ENCODE assay signal across 8 mouse cellular contexts in genomic region chr2:116065057-116065456, GRCm38 (mm10). TPM values are rescaled to one million over a fixed set of nuclear protein-coding genes. Genes with fewer than 3 reads are reported as not detected.
A peak's percentile ranks its signal among the peaks of the same experiment; 100 is the strongest.
DNase-seq lines count a peak whose midpoint lies in the region; ATAC-seq and TF ChIP-seq lines count a peak whose summit lies in the region.

No protein-coding gene starts in this region.

- H3K4me2 ChIP-seq in liver, embryonic 16.5 days (ENCODE audit: low read depth, low read length), result peak overlapping the region; percentile 61

- WGBS in heart, adult 2 months, result 1% methylated on average over 10 of the region's 10 CpGs
- WGBS in hindbrain, embryonic 10.5 days, result 0% methylated on average over 10 of the region's 10 CpGs
- 0% methylated on average over 10 of the region's 10 CpGs for WGBS in liver, embryonic 16.5 days (ENCODE audit: insufficient replicate concordance)

- H3K27me3 ChIP-seq in heart, adult 2 months (ENCODE audit: control insufficient read depth, insufficient read depth, low read length), result no peaks in the 10 kb centered on the region
- peaks cover 21% of the 10 kb centered on the region for H3K27me3 ChIP-seq in hindbrain, embryonic 10.5 days (ENCODE audit: insufficient read depth, poor library complexity, severe bottlenecking)
- H3K27me3 ChIP-seq in liver, embryonic 16.5 days (ENCODE audit: control insufficient read depth, insufficient read depth, low read depth, low read length), result peaks cover 95% of the 10 kb centered on the region

- peak overlapping the region; percentile 80 for H3K4me3 ChIP-seq in heart, adult 2 months
- H3K4me3 ChIP-seq in hindbrain, embryonic 10.5 days, result peak overlapping the region; percentile 90
- peak overlapping the region; percentile 60 for H3K4me3 ChIP-seq in liver, embryonic 16.5 days (ENCODE audit: low read depth, low read length)

- H3K36me3 ChIP-seq in heart, adult 2 months (ENCODE audit: control insufficient read depth, insufficient read depth, low read length), result no peaks in the 10 kb centered on the region
- peaks cover 13% of the 10 kb centered on the region for H3K36me3 ChIP-seq in hindbrain, embryonic 10.5 days
- no peaks in the 10 kb centered on the region for H3K36me3 ChIP-seq in liver, embryonic 16.5 days (ENCODE audit: control insufficient read depth, insufficient read depth)

- no peak for TF ChIP-seq EP300 in heart, adult 2 months (IDR thresholded peaks at IDR 0.05; ENCODE audit: insufficient read depth, low read depth, low read length)

- no peaks in the 10 kb centered on the region for H3K9me3 ChIP-seq in hindbrain, embryonic 10.5 days
- H3K9me3 ChIP-seq in liver, embryonic 16.5 days (replicated peaks; ENCODE audit: control insufficient read depth, low read length), result no peaks in the 10 kb centered on the region

- peak overlapping the region; percentile 85 for H3K27ac ChIP-seq in heart, adult 2 months
- H3K27ac ChIP-seq in hindbrain, embryonic 10.5 days, result peak overlapping the region; percentile 98
- no peak overlapping the region for H3K27ac ChIP-seq in liver, embryonic 16.5 days (ENCODE audit: low read length)

- ATAC-seq in liver, embryonic 16.5 days (ENCODE audit: low read depth), result no peak
- no peak for ATAC-seq in inflammation-experienced regulatory T-cells, adult 6 months

- intact Hi-C loops in heart, adult 2 months (cut with DNase I), result no loop called here

- no peaks in the 10 kb centered on the region for H3K79me2 ChIP-seq in heart, adult 2 months (replicated peaks; ENCODE audit: control insufficient read depth, insufficient read depth, low read length)

- H3K4me1 ChIP-seq in heart, adult 2 months (ENCODE audit: control insufficient read depth, insufficient read depth, low read length), result no peaks in the 10 kb centered on the region
- peaks cover 41% of the 10 kb centered on the region for H3K4me1 ChIP-seq in hindbrain, embryonic 10.5 days (replicated peaks)
- H3K4me1 ChIP-seq in liver, embryonic 16.5 days (ENCODE audit: control insufficient read depth, low read depth, low read length), result no peaks in the 10 kb centered on the region

- TF ChIP-seq POLR2A in heart, adult 2 months (IDR thresholded peaks at IDR 0.05; ENCODE audit: insufficient read depth, low read depth, low read length), result no peak

- TF ChIP-seq CTCF in heart, adult 2 months (IDR thresholded peaks at IDR 0.05), result no peak

- no peak for DNase-seq in heart, adult 2 months
- no peak for DNase-seq in heart, adult 9 months (ENCODE audit: low spot score in 2 of 2)
- DNase-seq in embryo, embryonic 10.5 days (ENCODE audit: low spot score), result peak; percentile 84
- DNase-seq in hindbrain, embryonic 10.5 days (ENCODE audit: low spot score), result no peak
- DNase-seq in thymus, adult 18-20 months, result no peak
- DNase-seq in right cerebral cortex, postnatal 25 days, result no peak

- no peak overlapping the region for H3K9ac ChIP-seq in heart, adult 2 months (ENCODE audit: low read depth, low read length)
- no peak overlapping the region for H3K9ac ChIP-seq in liver, embryonic 16.5 days (ENCODE audit: low read depth, low read length)

RNA-seq across cellular contexts. Expression of gene Meis2, which starts 0.6 kb away (rescaled TPM):
- 10 to 100 TPM; 24.9 to 30.4 TPM for total RNA-seq in heart, adult 2 months (2021)
- polyA plus RNA-seq in heart, adult 2 months (2012; rRNA removed), result 16.9 and 22.4 TPM in 2 replicates
- polyA plus RNA-seq in hindbrain, embryonic 10.5 days (2016; fragmentation: Nextera tagmentation; extraction: Ambion mirVana), result 61.3 and 91.1 TPM in 2 replicates
- 1.1 and 1.6 TPM in 2 replicates for polyA plus RNA-seq in liver, embryonic 16.5 days (2015; fragmentation: Nextera tagmentation; extraction: Ambion mirVana)
- under 1 TPM in 1 of 3 experiments, not detected in 2; 0.34 TPM for polyA plus RNA-seq in inflammation-experienced regulatory T-cells, adult 6 months (2017; shearing (Covaris generic))
